Mouse (Mus musculus) liver, embryonic 12.5 days (tissue): ENCODE results near the gene Tekt3. TPM values are rescaled to one million over a fixed set of nuclear protein-coding genes. Genes with fewer than 3 reads are reported as not detected.

Experiments used
- ATAC-seq: fragments of 200-750 bp; cut with Nextera tagmentation; 2 replicates; pipeline ENCODE4 v1.8.0; 2017; ENCODE audit warnings: moderate number of reproducible peaks, mild to moderate bottlenecking, moderate library complexity
- H3K27ac ChIP-seq: fragments of 300-500 bp; sonication (generic); 2 replicates; pipeline ENCODE4 v1.5.1; 2016; ENCODE audit warnings: mild to moderate bottlenecking
- H3K27me3 ChIP-seq: fragments of 300-500 bp; sonication (generic); replicated peaks from 2 replicates; pipeline ENCODE4 v1.6.1; 2016; ENCODE audit warnings: mild to moderate bottlenecking, moderate library complexity
- H3K36me3 ChIP-seq: fragments of 300-500 bp; sonication (generic); 2 replicates; pipeline ENCODE4 v1.6.1; 2016; ENCODE audit warnings: mild to moderate bottlenecking, moderate library complexity
- H3K4me1 ChIP-seq: fragments of 300-500 bp; sonication (generic); 2 replicates; pipeline ENCODE4 v1.6.1; 2016
- H3K4me2 ChIP-seq: fragments of 300-500 bp; sonication (generic); 2 replicates; pipeline ENCODE4 v1.6.1; 2016; ENCODE audit warnings: mild to moderate bottlenecking, moderate library complexity
- H3K4me3 ChIP-seq: fragments of 300-500 bp; sonication (generic); 2 replicates; pipeline ENCODE4 v1.5.1; 2016; ENCODE audit warnings: mild to moderate bottlenecking, moderate library complexity
- H3K9ac ChIP-seq: fragments of 300-500 bp; sonication (generic); 2 replicates; pipeline ENCODE4 v1.6.1; 2016; ENCODE audit warnings: mild to moderate bottlenecking, moderate library complexity
- H3K9me3 ChIP-seq: fragments of 300-500 bp; sonication (generic); replicated peaks from 2 replicates; pipeline ENCODE4 v1.6.1; 2016; ENCODE audit warnings: mild to moderate bottlenecking, moderate library complexity
- WGBS: fragments of 180-500 bp; shearing (Covaris S2); methylation state at CpG from one replicate; pipeline ENCODE4 v1.1.7; 2016; ENCODE audit not compliant: insufficient replicate concordance; 5-methylcytosine and 5-hydroxymethylcytosine counted together
- polyA plus RNA-seq: library from polyadenylated mRNA; unstranded; fragments of >200 nt; fragmentation: Nextera tagmentation; extraction: Ambion mirVana; gene quantifications from 2 replicates; pipeline ENCODE4 v1.2.1, GENCODE M21; 2016

Tekt3 gene
- polyA plus RNA-seq, 1 experiment from 2014 or later = not detected

DNA sequence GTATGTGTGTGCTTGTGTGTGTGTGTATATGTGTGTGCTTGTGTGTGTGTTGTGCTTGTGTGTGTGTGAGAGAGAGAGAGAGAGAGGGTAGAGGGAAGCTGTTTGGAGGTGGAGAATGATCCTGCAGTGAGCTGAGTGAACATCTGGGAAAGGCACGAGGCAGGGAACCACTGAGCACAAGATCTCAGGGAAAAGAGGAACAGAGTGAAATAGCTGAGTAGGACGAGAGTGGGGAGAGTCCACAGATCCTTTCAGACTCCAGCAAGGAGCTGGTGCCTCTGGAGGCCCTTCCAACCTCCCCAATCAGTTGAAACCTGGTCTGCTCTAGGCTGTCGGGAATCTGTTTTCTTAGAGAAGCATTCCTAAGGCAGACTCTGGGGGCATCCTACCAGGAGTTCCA lies 77.3 kb downstream of the Tekt3 start:
- WGBS = 27% methylated on average over 3 of the region's 3 CpGs
- no peak overlapping the region for H3K27ac ChIP-seq
- H3K4me1 ChIP-seq = no peaks in the 10 kb centered on the region
- H3K9ac ChIP-seq = no peak overlapping the region
- no peak overlapping the region for H3K4me3 ChIP-seq
- H3K4me2 ChIP-seq = no peak overlapping the region
- peaks cover 30% of the 10 kb centered on the region for H3K27me3 ChIP-seq
- ATAC-seq = no peak
- no peaks in the 10 kb centered on the region for H3K9me3 ChIP-seq
- H3K36me3 ChIP-seq = no peaks in the 10 kb centered on the region

DNA sequence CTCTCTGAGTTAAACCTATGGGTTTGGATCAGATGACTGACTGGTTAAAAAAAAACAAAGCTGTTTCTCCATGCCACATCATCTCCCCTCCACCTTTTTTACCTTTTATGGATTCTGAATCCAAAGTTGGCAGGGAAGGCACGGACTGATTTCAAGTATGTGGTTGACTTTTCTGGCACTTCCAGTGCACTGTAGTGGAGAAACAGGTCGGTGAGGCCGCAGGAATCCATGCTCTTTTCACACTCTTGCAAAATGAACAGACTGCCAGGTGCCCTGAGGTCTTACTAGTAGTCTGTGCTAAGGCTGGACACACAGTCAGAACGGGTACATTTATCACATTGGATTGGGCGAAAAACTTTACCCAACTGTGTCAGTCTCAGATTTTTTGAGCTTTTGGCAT lies 80.9 kb downstream of the Tekt3 start:
- H3K4me3 ChIP-seq = no peak overlapping the region
- H3K9ac ChIP-seq = no peak overlapping the region
- H3K4me2 ChIP-seq = no peak overlapping the region
- peaks cover 12% of the 10 kb centered on the region for H3K27me3 ChIP-seq
- ATAC-seq = no peak
- peaks cover 6% of the 10 kb centered on the region for H3K4me1 ChIP-seq
- 66% methylated on average over 5 of the region's 5 CpGs for WGBS
- no peak overlapping the region for H3K27ac ChIP-seq
- H3K36me3 ChIP-seq = no peaks in the 10 kb centered on the region
- H3K9me3 ChIP-seq = no peaks in the 10 kb centered on the region

DNA sequence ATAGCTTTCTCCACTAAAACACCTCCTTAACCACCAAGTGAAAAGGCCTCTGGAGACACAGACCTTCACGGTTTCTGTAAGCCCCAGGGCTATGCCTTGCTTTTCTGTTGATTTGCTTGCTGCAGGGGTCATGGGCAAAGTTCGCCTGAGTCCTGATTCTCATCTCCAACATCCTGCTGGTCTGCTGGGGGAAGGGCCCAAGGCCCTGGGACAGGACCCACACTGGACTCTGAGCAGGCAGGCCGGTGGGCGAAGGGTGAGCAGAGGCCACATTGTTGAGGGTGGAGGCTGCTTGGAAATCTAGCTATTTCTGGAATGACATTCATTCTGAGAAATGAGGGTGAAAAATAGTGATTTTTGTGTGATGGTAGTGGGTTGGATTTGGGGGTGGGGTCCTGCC lies 81.4 kb downstream of the Tekt3 start:
- no peak overlapping the region for H3K27ac ChIP-seq
- no peak overlapping the region for H3K4me2 ChIP-seq
- no peaks in the 10 kb centered on the region for H3K9me3 ChIP-seq
- peaks cover 6% of the 10 kb centered on the region for H3K4me1 ChIP-seq
- H3K9ac ChIP-seq = no peak overlapping the region
- WGBS = 65% methylated on average over 4 of the region's 4 CpGs
- no peak for ATAC-seq
- peaks cover 12% of the 10 kb centered on the region for H3K27me3 ChIP-seq
- H3K4me3 ChIP-seq = no peak overlapping the region
- no peaks in the 10 kb centered on the region for H3K36me3 ChIP-seq

DNA sequence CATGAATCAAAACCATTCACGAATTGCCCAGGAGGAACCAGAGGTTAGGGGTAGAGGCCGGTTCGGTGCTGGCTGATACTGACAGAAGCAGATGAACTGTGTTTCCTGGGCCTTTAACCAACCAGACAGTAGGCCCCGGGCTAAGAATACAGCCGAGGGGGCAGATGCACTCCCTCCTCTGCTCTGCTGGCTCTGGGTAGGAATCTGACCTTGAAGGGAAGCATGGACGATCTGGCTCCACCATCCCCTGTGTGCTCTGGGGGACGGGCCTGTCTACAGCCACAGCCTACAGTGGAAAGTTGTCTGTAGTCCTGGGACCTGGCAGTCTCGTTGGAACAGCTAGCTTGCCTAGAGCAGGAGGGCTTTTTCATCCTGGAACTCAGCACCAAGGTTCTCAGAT lies 82.0 kb downstream of the Tekt3 start:
- ATAC-seq = no peak
- WGBS = 63% methylated on average over 8 of the region's 8 CpGs
- H3K9ac ChIP-seq = no peak overlapping the region
- no peaks in the 10 kb centered on the region for H3K9me3 ChIP-seq
- no peaks in the 10 kb centered on the region for H3K36me3 ChIP-seq
- H3K4me1 ChIP-seq = peaks cover 6% of the 10 kb centered on the region
- peaks cover 10% of the 10 kb centered on the region for H3K27me3 ChIP-seq
- no peak overlapping the region for H3K4me2 ChIP-seq
- no peak overlapping the region for H3K4me3 ChIP-seq
- no peak overlapping the region for H3K27ac ChIP-seq

Other genes with a start within 250 kb of the Tekt3 start
- 1.5 and 1.8 TPM in 2 replicates for gene Trim16, start 241.4 kb upstream of the Tekt3 start, polyA plus RNA-seq
- gene Fbxw10, start 214.6 kb upstream of the Tekt3 start, polyA plus RNA-seq = 0.17 and 0.28 TPM in 2 replicates
- gene Tvp23b, start 182.2 kb upstream of the Tekt3 start, polyA plus RNA-seq = 32.2 and 35.0 TPM in 2 replicates
- gene Cdrt4, start 110.5 kb upstream of the Tekt3 start, polyA plus RNA-seq = not detected in 2 replicates
- 38.3 and 39.8 TPM in 2 replicates for gene Pmp22, start 67.3 kb downstream of the Tekt3 start, polyA plus RNA-seq